Mouse (Mus musculus) erythroblast, embryonic 14.5 days (primary cell): ENCODE data around the gene Slc22a22.

Experiments
- GATA1 ChIP-seq: IDR thresholded peaks from 2 replicates; pipeline ENCODE4 v1.6.1; 2012; ENCODE audit warnings: low read length, inconsistent platforms, mixed read lengths
- TAL1 ChIP-seq: IDR thresholded peaks from 3 replicates; pipeline ENCODE4 v1.6.1; 2012; ENCODE audit warnings: low read length, inconsistent platforms, mixed read lengths

DNA sequence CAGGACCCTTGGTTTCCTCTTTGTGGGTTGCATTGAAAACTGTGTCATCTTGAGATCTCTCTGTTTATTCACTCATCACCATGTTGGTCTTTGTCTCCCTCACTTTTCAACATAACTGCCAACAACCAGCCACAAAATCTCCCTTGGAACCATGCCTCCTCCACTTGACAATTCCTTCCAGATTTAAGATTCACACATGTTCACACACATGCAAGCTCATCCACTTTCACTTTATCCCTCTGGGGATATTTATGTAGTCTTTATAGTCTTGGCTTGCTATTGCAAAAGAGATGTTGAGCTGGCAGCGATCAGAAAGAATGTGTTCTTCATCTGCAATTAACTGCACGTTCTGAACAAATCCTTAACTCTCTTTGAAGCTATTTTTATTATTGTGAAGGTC lies 20.1 kb downstream of the Slc22a22 start:
- TF ChIP-seq TAL1 (no peak), GATA1 (no peak)
